Mouse (Mus musculus): ENCODE data around the gene Gse1.

GRCm38 (mm10) chr8:120395892-120396291, 167.6 kb downstream of the Gse1 start:
- TF ChIP-seq POLR2A (IDR thresholded peaks at IDR 0.05; ENCODE audit: control insufficient read depth in 1 of 2, insufficient read depth in 1 of 2, low read depth in 1 of 2, low read length in 2 of 2, poor library complexity in 1 of 2) (no peak), MAX (IDR thresholded peaks at IDR 0.05; ENCODE audit: low read length) (no peak), ZC3H11A (IDR thresholded peaks at IDR 0.05; ENCODE audit: low read depth, low read length) (peak; percentile 39; the same call in 1 of the 2 replicates), TCF12 (IDR thresholded peaks at IDR 0.05; ENCODE audit: low read depth, low read length) (no peak), ELF1 (IDR thresholded peaks at IDR 0.05; ENCODE audit: low read depth, low read length) (no peak), CTCF (IDR thresholded peaks at IDR 0.05 in 2 of 3, conservative IDR thresholded peaks at IDR 0.05 in 1 of 3; ENCODE audit: control insufficient read depth in 1 of 3, insufficient read depth in 1 of 3, low read depth in 2 of 3, low read length in 3 of 3, poor library complexity in 1 of 3, severe bottlenecking in 1 of 3) (peak in 2 of 3 experiments; percentile 51 to 65; a peak in 4 of 6 replicates), ZKSCAN1 (IDR thresholded peaks at IDR 0.05; ENCODE audit: low read depth, low read length) (no peak), RCOR1 (IDR thresholded peaks at IDR 0.05; ENCODE audit: low read depth, low read length) (no peak)

Data from MEL (cell line).